In the genomic region with DNA sequence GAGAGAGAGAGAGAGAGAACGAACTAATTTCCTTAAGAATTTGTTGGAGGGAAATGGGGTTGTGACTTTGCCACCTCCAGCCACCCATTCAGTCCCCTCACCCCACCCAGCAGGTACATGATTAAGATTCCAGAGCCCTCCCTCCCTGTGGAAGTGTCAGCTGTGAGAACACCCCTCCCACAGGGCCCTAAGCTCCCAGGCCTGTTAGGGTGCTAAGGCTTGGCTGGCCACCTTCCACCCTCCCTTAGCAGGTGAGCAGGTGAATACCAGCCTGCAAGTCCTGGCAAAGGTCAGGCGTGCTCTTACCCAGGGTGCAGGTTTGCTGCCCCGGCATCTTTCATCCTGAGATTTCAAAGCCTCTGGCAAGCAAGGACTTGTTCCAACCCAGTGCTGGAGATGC, we compare ENCODE assay signal across 8 mouse cellular contexts. TPM values are rescaled to one million over a fixed set of nuclear protein-coding genes. Genes with fewer than 3 reads are reported as not detected.
DNase-seq lines count a peak whose midpoint lies in the region; ATAC-seq and TF ChIP-seq lines count a peak whose summit lies in the region.

No protein-coding gene starts in this region.

- WGBS in embryonic facial prominence, embryonic 11.5 days: 41% methylated on average over 3 of the region's 3 CpGs

- no peak for DNase-seq in embryonic facial prominence, embryonic 11.5 days (ENCODE audit: low spot score)
- peak; percentile 50 to 70 for DNase-seq in kidney, adult 8-10 months
- DNase-seq in lung, postnatal 14 days: peak; percentile 54
- DNase-seq in left cerebral cortex, postnatal 14 days (ENCODE audit: low spot score in 2 of 2): no peak
- DNase-seq in ovary, postnatal 36 days (ENCODE audit: low spot score): no peak
- DNase-seq in right cerebral cortex, postnatal 36 days (ENCODE audit: low spot score in 2 of 2): no peak

- peak overlapping the region; percentile 38 for H3K9ac ChIP-seq in ES-Bruce4 (ENCODE audit: low read depth, poor library complexity, severe bottlenecking)
- peak overlapping the region; percentile 32; the same call in 1 of the 2 replicates for H3K9ac ChIP-seq in embryonic facial prominence, embryonic 11.5 days (replicated peaks; ENCODE audit: low read length)

- H3K27ac ChIP-seq in ES-Bruce4 (ENCODE audit: insufficient read depth, low read length): peak overlapping the region; percentile 12; the same call in 1 of the 2 replicates
- H3K27ac ChIP-seq in embryonic facial prominence, embryonic 11.5 days (replicated peaks; ENCODE audit: low read depth, low read length): no peak overlapping the region

- H3K36me3 ChIP-seq in ES-Bruce4 (ENCODE audit: control insufficient read depth, insufficient read depth, low read length, poor library complexity, severe bottlenecking): no peaks in the 10 kb centered on the region
- H3K36me3 ChIP-seq in embryonic facial prominence, embryonic 11.5 days (replicated peaks; ENCODE audit: control insufficient read depth, insufficient read depth, low read depth, low read length): no peaks in the 10 kb centered on the region

- TF ChIP-seq EP300 in ES-Bruce4 (IDR thresholded peaks at IDR 0.05; ENCODE audit: insufficient read depth, low read depth, low read length): no peak

- H3K4me3 ChIP-seq in ES-Bruce4 (ENCODE audit: low read depth, low read length): no peak overlapping the region
- 0 out of 2 replicates have a peak overlapping the region, but pooled peaks have one; percentile 76 for H3K4me3 ChIP-seq in embryonic facial prominence, embryonic 11.5 days (ENCODE audit: low read depth, low read length)

- intact Hi-C loops in left cerebral cortex, postnatal 14 days (cut with DNase I): loop anchor here (5.0 kb wide), 1 partner anchor 34 kb away; no protein-coding TSS in a partner anchor

- H3K4me1 ChIP-seq in ES-Bruce4 (ENCODE audit: control insufficient read depth, insufficient read depth, low read length): peaks cover 5% of the 10 kb centered on the region
- peaks cover 25% of the 10 kb centered on the region for H3K4me1 ChIP-seq in embryonic facial prominence, embryonic 11.5 days (ENCODE audit: control insufficient read depth, insufficient read depth, low read length)

- ATAC-seq in embryonic facial prominence, embryonic 11.5 days (replicated peaks; ENCODE audit: insufficient number of reproducible peaks, low FRiP score, low TSS enrichment, low read depth): no peak
- no peak for ATAC-seq in monocyte, adult 5-6 weeks (replicated peaks; ENCODE audit: insufficient number of reproducible peaks, low FRiP score, low TSS enrichment, poor library complexity, severe bottlenecking)

- H3K27me3 ChIP-seq in ES-Bruce4 (ENCODE audit: control insufficient read depth, insufficient read depth, low read length, poor library complexity, severe bottlenecking): no peaks in the 10 kb centered on the region
- no peaks in the 10 kb centered on the region for H3K27me3 ChIP-seq in embryonic facial prominence, embryonic 11.5 days (ENCODE audit: control insufficient read depth, insufficient read depth, low read length)

- TF ChIP-seq CTCF in ES-Bruce4 (IDR thresholded peaks at IDR 0.05; ENCODE audit: low read depth, low read length): no peak

- no peaks in the 10 kb centered on the region for H3K9me3 ChIP-seq in ES-Bruce4 (replicated peaks; ENCODE audit: control insufficient read depth, insufficient read depth, low read length, poor library complexity, severe bottlenecking)
- H3K9me3 ChIP-seq in embryonic facial prominence, embryonic 11.5 days (replicated peaks; ENCODE audit: control insufficient read depth, low read length): no peaks in the 10 kb centered on the region

- no peak for TF ChIP-seq POLR2A in ES-Bruce4 (IDR thresholded peaks at IDR 0.05; ENCODE audit: insufficient read depth, low read length)

- H3K4me2 ChIP-seq in embryonic facial prominence, embryonic 11.5 days (ENCODE audit: low read depth, low read length): peak overlapping the region; percentile 19; the same call in 1 of the 2 replicates

RNA-seq across cellular contexts. Expression of a gene that starts 2.5 kb away (rescaled TPM):
- polyA plus RNA-seq in ES-Bruce4 (2011; ENCODE audit: insufficient read depth, insufficient read length, low read depth, missing spikeins): 65.5 and 71.6 TPM in 2 replicates
- 13.7 and 15.9 TPM in 2 replicates for polyA plus RNA-seq in embryonic facial prominence, embryonic 11.5 days (2014; fragmentation: Nextera tagmentation; extraction: Ambion mirVana)
- 10 to 100 TPM; 20.0 to 21.0 TPM for total RNA-seq in left cerebral cortex, postnatal 14 days (2021)
- total RNA-seq in monocyte, adult 5-6 weeks (2017): 12.9 to 14.8 TPM (median 14.4 TPM) in 3 replicates

RNA-seq across cellular contexts. Expression of a gene that starts 31.4 kb away (rescaled TPM):
- polyA plus RNA-seq in ES-Bruce4 (2011; ENCODE audit: insufficient read depth, insufficient read length, low read depth, missing spikeins): 21.1 and 22.0 TPM in 2 replicates
- 22.0 and 27.1 TPM in 2 replicates for polyA plus RNA-seq in embryonic facial prominence, embryonic 11.5 days (2014; fragmentation: Nextera tagmentation; extraction: Ambion mirVana)
- 1,000 to 10,000 TPM; 1,032 to 1,038 TPM for total RNA-seq in left cerebral cortex, postnatal 14 days (2021)
- total RNA-seq in monocyte, adult 5-6 weeks (2017): 0.43 to 1.2 TPM (median 1.1 TPM) in 3 replicates

Comparison
In these comparisons a context has a peak if more than half of its experiments do, and no peak if none do; other contexts are left out.
1. DNase-seq: peak in kidney, adult 8-10 months (2 of 2) and lung, postnatal 14 days (single experiment); none in embryonic facial prominence, embryonic 11.5 days (single experiment), left cerebral cortex, postnatal 14 days (0 of 2), ovary, postnatal 36 days (single experiment) and right cerebral cortex, postnatal 36 days (0 of 2).
2. RNA of a gene that starts 31.4 kb away (total RNA-seq): 1,032 to 1,038 TPM in left cerebral cortex, postnatal 14 days; 0.43 to 1.2 TPM in monocyte, adult 5-6 weeks; every median in the first group is over 100 times any median in the second.